Comparison of ENCODE assay signal across 11 mouse cellular contexts in genomic region chr2:119202914-119203453, GRCm38 (mm10). TPM values are rescaled to one million over a fixed set of nuclear protein-coding genes. Genes with fewer than 3 reads are reported as not detected.
A peak's percentile ranks its signal among the peaks of the same experiment; 100 is the strongest.
DNase-seq lines count a peak whose midpoint lies in the region; ATAC-seq and TF ChIP-seq lines count a peak whose summit lies in the region.
"Had no signal": no experiment of that assay in that cellular context is flagged by ENCODE, and none has a peak within 500 bp of the region (broad histone marks: within the 10 kb centered on the region; RNA-seq: fewer than 3 reads in every experiment).

No protein-coding gene starts in this region.

- intact Hi-C loops in left cerebral cortex, adult 2 months (cut with DNase I): no loop called here

- H3K27me3 ChIP-seq in heart, embryonic 11.5 days (ENCODE audit: control insufficient read depth, insufficient read depth, low read length): no peaks in the 10 kb centered on the region
- H3K27me3 ChIP-seq in embryonic facial prominence, embryonic 12.5 days: no peaks in the 10 kb centered on the region
- H3K27me3 ChIP-seq: midbrain, embryonic 12.5 days had no signal

- 63% methylated on average over 5 of the region's 5 CpGs for WGBS in heart, embryonic 11.5 days (ENCODE audit: insufficient replicate concordance)
- WGBS in embryonic facial prominence, embryonic 12.5 days: 67% methylated on average over 5 of the region's 5 CpGs

- peak; percentile 32 for DNase-seq in heart, adult 8-10 months (ENCODE audit: low spot score)
- DNase-seq in 416B (ENCODE audit: low read depth): peak; percentile 40
- peak; percentile 71 to 78 for DNase-seq in kidney, postnatal 4 days
- no peak for DNase-seq in thymus, postnatal 14 days
- no peak for DNase-seq in left cerebral cortex, adult 2 months (ENCODE audit: extremely low spot score in 1 of 2, low spot score in 2 of 2)
- DNase-seq: layer of hippocampus, postnatal 36 days; right cerebral cortex, postnatal 25 days had no signal

- no peaks in the 10 kb centered on the region for H3K36me3 ChIP-seq in heart, embryonic 11.5 days (ENCODE audit: control insufficient read depth, insufficient read depth, low read length)
- no peaks in the 10 kb centered on the region for H3K36me3 ChIP-seq in embryonic facial prominence, embryonic 12.5 days
- H3K36me3 ChIP-seq: midbrain, embryonic 12.5 days had no signal

- H3K4me1 ChIP-seq in heart, embryonic 11.5 days (ENCODE audit: control insufficient read depth, insufficient read depth, low read length): peaks cover 15% of the 10 kb centered on the region
- peaks cover 7% of the 10 kb centered on the region; the same call in 1 of the 2 replicates for H3K4me1 ChIP-seq in embryonic facial prominence, embryonic 12.5 days

- no peak overlapping the region for H3K27ac ChIP-seq in heart, embryonic 11.5 days (ENCODE audit: low read depth, low read length)
- 0 out of 2 replicates have a peak overlapping the region, but pooled peaks have one; percentile 13 for H3K27ac ChIP-seq in embryonic facial prominence, embryonic 12.5 days
- no peak overlapping the region for H3K27ac ChIP-seq in left cerebral cortex, adult 2 months
- H3K27ac ChIP-seq: midbrain, embryonic 12.5 days had no signal

- H3K4me2 ChIP-seq in heart, embryonic 11.5 days: no peak overlapping the region
- no peak overlapping the region for H3K4me2 ChIP-seq in embryonic facial prominence, embryonic 12.5 days (replicated peaks)
- H3K4me2 ChIP-seq: midbrain, embryonic 12.5 days had no signal

- no peak for TF ChIP-seq CTCF in left cerebral cortex, adult 2 months (IDR thresholded peaks at IDR 0.05)

- H3K4me3 ChIP-seq in heart, embryonic 11.5 days (ENCODE audit: low read depth, low read length): no peak overlapping the region
- no peak overlapping the region for H3K4me3 ChIP-seq in embryonic facial prominence, embryonic 12.5 days
- no peak overlapping the region for H3K4me3 ChIP-seq in left cerebral cortex, adult 2 months
- H3K4me3 ChIP-seq: midbrain, embryonic 12.5 days had no signal

- no peak for ATAC-seq in heart, embryonic 11.5 days (replicated peaks; ENCODE audit: insufficient number of reproducible peaks, low FRiP score, low TSS enrichment)
- ATAC-seq in embryonic facial prominence, embryonic 12.5 days (ENCODE audit: insufficient number of reproducible peaks, insufficient read depth, low FRiP score, low TSS enrichment): no peak

- no peak overlapping the region for H3K9ac ChIP-seq in heart, embryonic 11.5 days (ENCODE audit: low read depth, low read length)
- no peak overlapping the region for H3K9ac ChIP-seq in embryonic facial prominence, embryonic 12.5 days
- H3K9ac ChIP-seq: midbrain, embryonic 12.5 days had no signal

- no peaks in the 10 kb centered on the region for H3K9me3 ChIP-seq in heart, embryonic 11.5 days (replicated peaks; ENCODE audit: control insufficient read depth, low read length)
- H3K9me3 ChIP-seq in embryonic facial prominence, embryonic 12.5 days: no peaks in the 10 kb centered on the region
- H3K9me3 ChIP-seq: G1E; midbrain, embryonic 12.5 days had no signal

RNA-seq across cellular contexts. Expression of gene Zfyve19, which starts 5.4 kb away (rescaled TPM):
- total RNA-seq in heart, adult 8-10 months (2022): 10 to 100 TPM in 2 of 4 experiments, 1 to 10 TPM in 2; 7.8 to 14.3 (median 10.0) TPM
- 30.4 and 37.0 TPM in 2 replicates for polyA plus RNA-seq in heart, embryonic 11.5 days (2014; fragmentation: Nextera tagmentation; extraction: Ambion mirVana)
- polyA plus RNA-seq in embryonic facial prominence, embryonic 12.5 days (2016; fragmentation: Nextera tagmentation; extraction: Ambion mirVana): 57.0 and 58.2 TPM in 2 replicates
- total RNA-seq in left cerebral cortex, adult 2 months (2021): 10 to 100 TPM; 38.0 to 41.9 TPM

RNA-seq across cellular contexts. Expression of gene Dnajc17, which starts 5.6 kb away (rescaled TPM):
- total RNA-seq in heart, adult 8-10 months (2022): 10 to 100 TPM in 1 of 4 experiments, 1 to 10 TPM in 3; 7.6 to 11.2 (median 9.0) TPM
- polyA plus RNA-seq in heart, embryonic 11.5 days (2014; fragmentation: Nextera tagmentation; extraction: Ambion mirVana): 13.5 and 18.4 TPM in 2 replicates
- 26.5 and 27.5 TPM in 2 replicates for polyA plus RNA-seq in embryonic facial prominence, embryonic 12.5 days (2016; fragmentation: Nextera tagmentation; extraction: Ambion mirVana)
- total RNA-seq in left cerebral cortex, adult 2 months (2021): 10 to 100 TPM; 15.5 to 19.3 TPM

RNA-seq across cellular contexts. Expression of gene Ppp1r14d, which starts 26.7 kb away (rescaled TPM):
- not detected for total RNA-seq in heart, adult 8-10 months (2022)
- not detected in 2 replicates for polyA plus RNA-seq in heart, embryonic 11.5 days (2014; fragmentation: Nextera tagmentation; extraction: Ambion mirVana)
- 0.28 TPM in 1 of 2 replicates, not detected in the other for polyA plus RNA-seq in embryonic facial prominence, embryonic 12.5 days (2016; fragmentation: Nextera tagmentation; extraction: Ambion mirVana)
- total RNA-seq in left cerebral cortex, adult 2 months (2021): not detected
- total RNA-seq: G1E; layer of hippocampus, postnatal 36 days had no signal
- polyA plus RNA-seq: G1E; midbrain, embryonic 12.5 days had no signal

RNA-seq across cellular contexts. Expression of gene Gm14137, which starts 28.7 kb away (rescaled TPM):
- not detected for total RNA-seq in heart, adult 8-10 months (2022)
- polyA plus RNA-seq in heart, embryonic 11.5 days (2014; fragmentation: Nextera tagmentation; extraction: Ambion mirVana): 0.25 TPM in 1 of 2 replicates, not detected in the other
- 0.70 and 1.1 TPM in 2 replicates for polyA plus RNA-seq in embryonic facial prominence, embryonic 12.5 days (2016; fragmentation: Nextera tagmentation; extraction: Ambion mirVana)
- total RNA-seq in left cerebral cortex, adult 2 months (2021): not detected
- total RNA-seq: layer of hippocampus, postnatal 36 days had no signal

RNA-seq across cellular contexts. Expression of gene Spint1, which starts 34.2 kb away (rescaled TPM):
- under 1 TPM in 1 of 4 experiments, not detected in 3; 0.14 TPM for total RNA-seq in heart, adult 8-10 months (2022)
- 0.83 and 1.1 TPM in 2 replicates for polyA plus RNA-seq in heart, embryonic 11.5 days (2014; fragmentation: Nextera tagmentation; extraction: Ambion mirVana)
- polyA plus RNA-seq in embryonic facial prominence, embryonic 12.5 days (2016; fragmentation: Nextera tagmentation; extraction: Ambion mirVana): 8.8 and 10.6 TPM in 2 replicates
- 1 to 10 TPM in 1 of 2 experiments, under 1 TPM in 1; 0.96 to 1.2 TPM for total RNA-seq in left cerebral cortex, adult 2 months (2021)
- polyA plus RNA-seq: G1E had no signal

Comparison
In these comparisons a context has a peak if more than half of its experiments do, and no peak if none do; other contexts are left out.
1. DNase-seq: peak in heart, adult 8-10 months (single experiment), 416B (single experiment) and kidney, postnatal 4 days (2 of 2); none in thymus, postnatal 14 days (single experiment) and left cerebral cortex, adult 2 months (0 of 2).